Mouse (Mus musculus) thymus, adult 2 months (tissue): Measurements from ENCODE around the gene Abhd15. TPM values are rescaled to one million over a fixed set of nuclear protein-coding genes. Genes with fewer than 3 reads are reported as not detected.

Source experiments
- DNase-seq: peaks from one replicate; pipeline ENCODE4 v3.0.0; 2021
- H3K27ac ChIP-seq: fragments of 200-500 bp; 2 replicates; pipeline ENCODE4 v1.5.1; 2012; ENCODE audit warnings: low read length, control low read depth; ENCODE audit not compliant: control insufficient read depth, insufficient read depth
- H3K27me3 ChIP-seq: fragments of 200-500 bp; 2 replicates; pipeline ENCODE4 v1.6.1; 2012; ENCODE audit warnings: mild to moderate bottlenecking, low read length, moderate library complexity, mixed read lengths; ENCODE audit not compliant: control insufficient read depth, insufficient read depth
- H3K36me3 ChIP-seq: fragments of 200-500 bp; 2 replicates; pipeline ENCODE4 v1.6.1; 2012; ENCODE audit warnings: mild to moderate bottlenecking, low read length, moderate library complexity; ENCODE audit not compliant: control insufficient read depth, insufficient read depth
- H3K4me1 ChIP-seq: fragments of 200-500 bp; replicated peaks from 2 replicates; pipeline ENCODE4 v1.6.1; 2012; ENCODE audit warnings: low read length; ENCODE audit not compliant: control insufficient read depth, insufficient read depth
- H3K4me3 ChIP-seq: fragments of 200-500 bp; 2 replicates; pipeline ENCODE4 v1.5.1; 2012; ENCODE audit warnings: mild to moderate bottlenecking, low read length, control low read depth, moderate library complexity; ENCODE audit not compliant: control insufficient read depth, insufficient read depth
- CTCF ChIP-seq: fragments of 200-500 bp; IDR thresholded peaks from 2 replicates; pipeline ENCODE4 v1.5.1; 2012; ENCODE audit warnings: mild to moderate bottlenecking, control low read depth, low read length, moderate library complexity, borderline replicate concordance; ENCODE audit not compliant: control insufficient read depth, poor library complexity, insufficient read depth; ENCODE audit errors: extremely low read depth
- POLR2A ChIP-seq: fragments of 200-500 bp; IDR thresholded peaks from 2 replicates; pipeline ENCODE4 v1.6.1; 2012; ENCODE audit warnings: mild to moderate bottlenecking, low read length, control low read depth, moderate library complexity; ENCODE audit not compliant: control insufficient read depth, poor library complexity, insufficient read depth; ENCODE audit errors: extremely low read depth
- WGBS: fragments of 180-500 bp; shearing (Covaris S2); methylation state at CpG from one replicate; pipeline ENCODE4 v1.1.7; 2018; 5-methylcytosine and 5-hydroxymethylcytosine counted together
- polyA plus RNA-seq: library from polyadenylated mRNA; depleted of rRNA; stranded (reverse); fragments of >200 nt; gene quantifications from 2 replicates; pipeline ENCODE4 v1.2.3, GENCODE M21; 2012

Abhd15 gene
- polyA plus RNA-seq, 1 experiment = 14.2 TPM

DNA sequence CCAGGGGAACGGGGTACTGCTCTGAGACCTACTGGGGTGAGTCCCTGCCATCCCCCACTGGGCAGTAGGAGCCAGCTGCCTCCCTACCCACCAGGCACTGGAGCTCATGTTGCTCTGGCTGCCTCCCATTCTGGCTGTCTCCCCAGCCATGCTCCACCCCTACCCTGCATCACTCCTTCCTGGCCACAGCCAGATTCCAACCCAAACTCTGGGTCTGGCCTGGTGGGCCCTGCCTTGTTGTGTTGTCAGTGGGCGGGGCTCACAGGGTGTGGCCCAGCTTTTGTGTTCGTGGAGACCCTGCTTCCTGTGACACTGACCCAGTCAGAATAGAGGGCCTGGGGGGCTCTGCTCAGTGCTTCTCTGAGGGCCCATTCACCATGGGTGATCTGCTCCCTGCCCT is 11.4 kb upstream of the Abhd15 start:
- DNase-seq = no peak
- no peak for TF ChIP-seq CTCF
- H3K4me1 ChIP-seq = peaks cover 4% of the 10 kb centered on the region
- H3K27ac ChIP-seq = no peak overlapping the region
- WGBS = 91% methylated on average over 3 of the region's 3 CpGs
- no peak overlapping the region for H3K4me3 ChIP-seq
- H3K36me3 ChIP-seq = peaks cover 28% of the 10 kb centered on the region
- H3K27me3 ChIP-seq = no peaks in the 10 kb centered on the region

DNA sequence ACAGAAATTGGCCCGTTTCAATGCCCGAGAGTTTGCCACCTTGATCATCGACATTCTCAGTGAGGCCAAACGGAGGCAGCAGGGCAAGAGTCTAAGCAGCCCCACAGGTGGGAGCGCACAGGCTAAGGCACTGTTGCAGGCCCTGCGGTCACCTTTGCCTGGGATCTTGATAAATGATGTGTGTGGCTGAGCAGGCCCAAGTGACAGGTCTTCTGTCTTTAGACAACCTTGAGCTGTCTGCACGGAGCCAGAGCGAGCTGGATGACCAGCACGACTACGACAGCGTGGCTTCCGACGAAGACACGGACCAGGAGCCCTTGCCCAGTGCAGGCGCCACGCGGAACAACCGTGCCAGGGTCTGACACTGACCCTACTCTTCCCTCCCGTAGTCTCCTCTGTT is 10.5 kb upstream of the Abhd15 start:
- Histone ChIP-seq H3K4me1 (peaks cover 6% of the 10 kb centered on the region), H3K4me3 (no peak overlapping the region), H3K36me3 (peaks cover 28% of the 10 kb centered on the region), H3K27me3 (no peaks in the 10 kb centered on the region), H3K27ac (no peak overlapping the region)
- no peak for DNase-seq
- 98% methylated on average over 19 of the region's 19 CpGs for WGBS
- TF ChIP-seq POLR2A = no peak
- no peak for TF ChIP-seq CTCF

GRCm38 (mm10) chr11:77505291-77505980 is 9.5 kb upstream of the Abhd15 start:
- no peak overlapping the region for H3K27ac ChIP-seq
- TF ChIP-seq CTCF = no peak
- TF ChIP-seq POLR2A = no peak
- peaks cover 6% of the 10 kb centered on the region for H3K4me1 ChIP-seq
- no peak overlapping the region for H3K4me3 ChIP-seq
- WGBS = 95% methylated on average over 22 of the region's 22 CpGs
- DNase-seq = no peak
- no peaks in the 10 kb centered on the region for H3K27me3 ChIP-seq
- H3K36me3 ChIP-seq = peaks cover 28% of the 10 kb centered on the region

- WGBS = 96% methylated on average over 14 of the region's 14 CpGs
- TF ChIP-seq CTCF (no peak), POLR2A (no peak)
- Histone ChIP-seq H3K27me3 (no peaks in the 10 kb centered on the region), H3K4me1 (peaks cover 6% of the 10 kb centered on the region), H3K36me3 (peaks cover 28% of the 10 kb centered on the region), H3K4me3 (no peak overlapping the region), H3K27ac (no peak overlapping the region)
- DNase-seq = no peak
Observed at GRCm38 (mm10) chr11:77506273-77506672, 8.6 kb upstream of the Abhd15 start.

DNA sequence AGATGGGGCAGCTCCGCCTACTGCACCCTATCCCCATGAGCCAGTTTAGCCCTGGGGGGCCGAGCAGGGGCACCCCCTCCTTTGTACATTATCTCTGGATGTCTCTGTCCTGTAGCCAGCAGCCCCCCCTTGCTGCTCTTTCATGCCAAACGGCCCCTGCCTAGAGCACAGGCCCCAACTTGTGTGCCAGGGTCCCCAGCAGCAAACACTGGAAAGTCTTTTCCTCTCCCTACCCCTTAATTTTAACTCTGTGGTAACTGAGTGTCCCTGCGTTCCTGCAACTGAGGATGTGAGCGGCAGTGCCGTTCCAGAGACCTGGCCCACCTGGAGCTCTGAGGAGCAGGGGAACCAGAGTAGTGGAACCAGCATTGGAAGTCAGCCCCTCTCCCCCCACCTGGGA is 8.0 kb upstream of the Abhd15 start:
- Histone ChIP-seq H3K4me1 (peaks cover 6% of the 10 kb centered on the region), H3K27me3 (no peaks in the 10 kb centered on the region), H3K36me3 (peaks cover 28% of the 10 kb centered on the region), H3K27ac (no peak overlapping the region), H3K4me3 (no peak overlapping the region)
- DNase-seq = no peak
- 94% methylated on average over 6 of the region's 6 CpGs for WGBS
- TF ChIP-seq POLR2A (no peak), CTCF (no peak)

GRCm38 (mm10) chr11:77507426-77507825 is 7.5 kb upstream of the Abhd15 start:
- TF ChIP-seq POLR2A (no peak), CTCF (no peak)
- 71% methylated on average over 4 of the region's 4 CpGs for WGBS
- no peak overlapping the region for H3K4me3 ChIP-seq
- peaks cover 28% of the 10 kb centered on the region for H3K36me3 ChIP-seq
- H3K27me3 ChIP-seq = no peaks in the 10 kb centered on the region
- H3K4me1 ChIP-seq = peaks cover 7% of the 10 kb centered on the region
- DNase-seq = no peak
- H3K27ac ChIP-seq = no peak overlapping the region

DNA sequence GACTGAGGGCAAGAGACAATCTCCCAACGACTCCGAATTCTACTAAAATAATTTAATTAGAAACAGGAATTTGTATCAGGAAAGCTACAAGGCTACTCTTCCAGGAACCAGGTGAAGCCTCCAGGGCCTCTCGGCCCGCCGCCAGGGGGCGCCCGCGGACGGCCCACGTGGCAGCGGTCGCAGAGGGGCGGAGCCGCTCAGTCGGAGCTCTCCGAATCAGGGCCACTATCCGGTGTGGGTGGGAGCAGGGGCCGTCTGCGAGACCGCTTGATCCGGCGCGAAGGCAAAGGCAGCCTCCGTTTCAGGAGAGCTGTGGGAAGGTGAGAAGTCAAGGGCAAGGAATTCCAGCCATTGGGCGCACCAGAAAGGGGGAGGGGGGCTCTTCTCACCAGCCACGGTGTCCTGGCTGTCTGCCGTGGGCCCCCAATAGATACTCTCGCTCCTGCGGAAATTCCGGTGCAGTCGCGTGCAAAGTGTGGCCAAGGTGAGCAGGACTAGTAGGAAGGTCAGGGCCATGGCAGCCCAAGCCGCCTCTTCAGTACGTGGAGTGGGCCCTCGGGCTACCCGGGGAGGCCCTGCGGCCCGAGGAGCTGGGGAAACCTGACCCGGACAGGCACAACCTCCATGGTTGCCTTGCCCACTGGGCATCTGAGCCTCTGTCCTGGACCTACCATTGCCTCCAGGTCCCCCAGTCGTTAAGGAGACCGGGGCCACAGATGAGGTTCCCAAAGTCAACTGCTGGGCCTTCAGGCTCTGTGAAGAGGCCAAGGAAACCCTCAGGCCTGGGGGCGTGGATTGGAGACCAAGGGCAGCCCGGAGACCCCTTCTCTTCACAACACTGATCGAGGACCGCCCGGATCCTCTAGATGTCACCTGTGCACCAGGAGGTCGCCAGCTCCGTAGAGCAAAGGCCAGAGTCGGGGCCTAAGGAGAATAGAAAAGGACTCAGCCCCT is 6.6 kb upstream of the Abhd15 start:
- DNase-seq = peak; percentile 88
- Histone ChIP-seq H3K4me3 (peak overlapping the region; percentile 33), H3K4me1 (peaks cover 11% of the 10 kb centered on the region), H3K27me3 (no peaks in the 10 kb centered on the region), H3K36me3 (peaks cover 20% of the 10 kb centered on the region), H3K27ac (no peak overlapping the region)
- TF ChIP-seq CTCF (peak; percentile 100), POLR2A (0 out of 2 replicates have a peak, but pooled peaks have one; percentile 12)
- WGBS = 33% methylated on average over 49 of the region's 49 CpGs
